Mouse (Mus musculus) thymus, adult 2 months (tissue): ENCODE data around the gene Irf2bp2.

Source experiments
- CTCF ChIP-seq: fragments of 200-500 bp; IDR thresholded peaks from 2 replicates; pipeline ENCODE4 v1.5.1; 2012; ENCODE audit warnings: mild to moderate bottlenecking, control low read depth, low read length, moderate library complexity, borderline replicate concordance; ENCODE audit not compliant: control insufficient read depth, poor library complexity, insufficient read depth; ENCODE audit errors: extremely low read depth
- POLR2A ChIP-seq: fragments of 200-500 bp; IDR thresholded peaks from 2 replicates; pipeline ENCODE4 v1.6.1; 2012; ENCODE audit warnings: mild to moderate bottlenecking, low read length, control low read depth, moderate library complexity; ENCODE audit not compliant: control insufficient read depth, poor library complexity, insufficient read depth; ENCODE audit errors: extremely low read depth

DNA sequence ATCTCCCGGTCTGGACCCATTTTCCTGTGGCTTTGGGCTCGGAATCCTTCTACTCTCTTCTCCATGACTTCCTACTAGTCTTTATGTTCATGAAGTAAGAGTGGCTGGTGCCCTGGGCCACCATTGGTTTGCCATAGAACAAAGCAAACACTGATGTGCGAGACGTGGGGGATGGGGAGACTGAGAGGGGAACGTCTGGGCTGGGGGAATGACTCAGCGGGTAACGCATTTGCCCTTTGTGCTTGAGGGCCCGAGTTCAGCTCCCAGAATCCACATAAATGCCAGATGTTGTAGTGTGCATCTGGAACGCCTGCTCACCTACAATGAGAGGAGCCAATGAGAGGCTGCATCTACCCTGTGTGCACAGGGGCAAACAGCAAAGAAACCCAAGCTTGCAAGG is 36.4 kb downstream of the Irf2bp2 start:
- TF ChIP-seq CTCF (no peak), POLR2A (no peak)
